Mouse (Mus musculus) CD4-positive, CD25-positive, alpha-beta regulatory T cell, adult 4 months (primary cell): ENCODE data around the gene Duoxa2. TPM values are rescaled to one million over a fixed set of nuclear protein-coding genes. Genes with fewer than 3 reads are reported as not detected.
"Not testable (repeated sequence)": the region's sequence is repeated elsewhere in the genome, so short reads cannot be mapped to it uniquely, and the experiment has no call there.

Experiments used
- ATAC-seq: one replicate; pipeline ENCODE4 v1.8.0; 2017
- polyA plus RNA-seq, 2 experiments: library from polyadenylated mRNA; unstranded; fragments of 100-300 nt; shearing (Covaris generic); gene quantifications; one replicate each; pipeline ENCODE4 v1.2.1; 2017

The Duoxa2 gene
- polyA plus RNA-seq, 2 experiments from 2014 or later = not detected

- ATAC-seq = no peak
Measured at GRCm38 (mm10) chr2:122309647-122310046, 10.9 kb downstream of the Duoxa2 start.

DNA sequence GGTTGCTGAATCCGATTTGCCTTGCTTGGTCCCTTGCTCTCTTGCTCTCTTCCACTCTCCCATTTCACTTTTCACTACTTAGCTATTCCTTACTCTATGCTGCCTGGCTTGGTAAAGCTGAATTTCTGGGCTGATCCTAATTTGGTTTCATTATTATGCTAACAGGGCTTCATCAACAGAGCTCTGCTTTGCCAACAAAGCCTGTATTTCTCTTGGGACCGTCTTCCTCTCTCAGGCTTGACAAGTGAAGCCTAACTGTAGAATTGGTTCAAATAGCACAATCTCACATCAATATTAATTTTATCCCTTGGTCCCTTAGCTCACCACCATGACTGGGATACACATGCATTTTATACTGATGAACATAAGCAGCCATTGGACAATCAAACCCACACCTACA is 12.9 kb downstream of the Duoxa2 start:
- ATAC-seq = no peak

DNA sequence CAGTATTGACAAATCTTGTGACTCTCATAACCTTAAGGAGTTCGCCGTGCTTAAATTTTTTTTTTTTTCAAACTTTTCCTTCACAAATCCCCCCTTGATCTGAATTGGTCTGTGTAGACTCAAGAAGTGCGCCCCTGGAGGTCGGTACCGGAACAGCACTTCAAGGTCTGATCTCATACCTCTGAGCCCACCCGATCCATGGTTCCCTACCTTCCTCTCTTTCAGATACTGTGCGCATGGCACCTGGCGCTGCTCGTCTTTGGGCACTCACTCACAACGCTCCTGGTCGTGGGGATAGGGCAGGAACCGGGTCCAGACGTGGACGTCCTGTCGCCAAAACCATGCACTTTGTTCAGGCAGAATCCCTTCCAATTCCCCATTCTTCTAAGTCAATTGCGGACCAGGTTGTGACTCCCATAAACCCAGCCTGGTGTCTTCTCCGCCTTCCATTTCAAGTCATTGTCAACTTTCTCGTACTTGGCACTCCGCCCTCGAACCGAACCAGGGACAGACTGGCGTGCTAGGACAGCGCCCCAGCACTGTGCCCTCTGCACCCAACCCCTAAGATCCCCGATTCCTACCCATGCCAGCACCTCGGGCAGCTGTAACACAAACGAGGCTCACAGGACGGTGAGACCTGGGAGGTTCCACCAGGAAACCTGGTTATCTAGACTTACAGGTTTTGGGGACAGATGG is 14.2 kb downstream of the Duoxa2 start:
- peak; percentile 73 for ATAC-seq

DNA sequence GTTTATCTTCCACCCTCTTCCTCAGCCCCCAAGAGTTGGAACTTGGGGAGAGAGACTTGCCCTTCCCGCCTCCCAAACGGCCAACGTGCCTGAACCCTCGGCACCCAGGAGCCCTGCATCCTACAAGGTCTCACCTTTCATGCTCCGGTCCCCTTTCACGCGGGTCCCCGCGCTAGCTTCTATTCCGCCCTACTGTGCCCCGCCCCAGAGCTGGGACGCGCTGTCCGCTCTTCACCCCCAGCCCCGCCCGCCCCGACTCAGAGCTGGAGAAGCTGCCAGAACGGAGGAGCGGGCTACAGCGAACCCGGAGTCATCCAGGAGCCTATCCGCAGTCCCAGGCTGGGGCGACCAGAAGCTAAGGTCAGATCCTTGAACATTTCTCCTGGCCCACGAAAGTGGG is 14.8 kb downstream of the Duoxa2 start, which contains the start of gene Duoxa1:
TSS of gene Duoxa1 (minus strand) at position 195 of the 400 bp plus-strand sequence.
- no peak for ATAC-seq

DNA sequence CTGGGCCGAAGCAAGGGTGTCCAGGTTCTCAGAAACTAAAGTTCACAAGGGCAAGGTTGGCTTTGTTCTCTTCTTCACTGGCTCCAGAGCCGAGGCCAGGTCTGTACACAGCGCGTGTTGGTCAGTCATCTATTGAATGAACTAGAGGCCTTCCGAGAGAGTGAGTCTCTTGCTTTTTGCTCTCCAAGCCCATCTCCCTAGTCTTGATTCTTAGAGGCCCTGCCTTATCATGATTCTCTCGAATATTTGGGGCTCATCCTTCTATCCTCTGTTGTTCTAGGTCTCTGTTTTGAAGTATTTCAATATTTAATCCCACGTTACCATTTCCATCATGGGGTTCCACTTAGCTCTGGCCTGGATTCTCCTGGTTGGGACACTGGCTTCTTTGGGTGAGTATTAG is 16.7 kb downstream of the Duoxa2 start, which contains the start of gene Duox1:
TSS of gene Duox1 (plus strand) at position 301 of the 400 bp plus-strand sequence.
- ATAC-seq = no peak

DNA sequence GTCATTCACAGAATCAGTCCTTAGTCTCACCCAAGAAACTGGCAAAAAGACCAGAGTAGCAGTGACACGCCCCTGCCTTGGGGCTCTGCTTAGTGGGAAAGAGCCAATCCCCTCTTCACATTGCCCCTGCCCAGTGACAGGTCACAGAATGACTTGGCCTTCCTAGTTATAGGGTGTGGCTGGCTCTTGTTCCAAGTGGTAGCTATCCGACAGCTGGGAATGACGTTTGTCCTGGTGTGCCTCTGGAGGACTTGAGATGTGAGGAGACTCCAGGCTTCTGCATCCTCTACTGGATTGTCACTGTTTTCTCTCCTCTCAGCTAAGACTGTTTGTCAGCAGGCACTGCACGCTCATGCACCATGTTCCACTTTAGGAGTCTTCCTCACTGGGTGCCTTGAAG is 18.7 kb downstream of the Duoxa2 start:
- ATAC-seq = no peak

GRCm38 (mm10) chr2:122323960-122324359 is 25.3 kb downstream of the Duoxa2 start:
- ATAC-seq = no peak

DNA sequence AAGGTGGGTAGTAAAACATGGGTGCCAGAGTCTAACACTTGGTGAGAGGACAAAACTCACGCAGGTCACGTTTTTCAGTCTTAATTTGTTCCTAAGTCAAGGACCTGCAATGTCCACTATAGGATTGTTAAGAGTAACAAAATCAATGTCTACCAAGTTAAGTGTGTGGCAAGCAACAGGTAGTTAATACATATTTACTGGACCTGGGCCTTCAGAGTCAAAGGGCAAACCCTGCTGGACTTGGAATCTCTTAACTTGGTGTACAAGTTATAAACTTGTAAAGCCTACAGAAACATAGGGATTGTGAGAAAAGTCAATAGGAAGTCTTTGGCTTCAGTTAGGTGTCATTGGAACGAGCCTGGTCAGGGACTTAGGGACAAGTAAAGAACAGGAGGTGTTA is 25.9 kb downstream of the Duoxa2 start:
- no peak for ATAC-seq

- ATAC-seq = no peak
Measured at GRCm38 (mm10) chr2:122325361-122325760, 26.7 kb downstream of the Duoxa2 start.

- ATAC-seq = no peak
Measured at GRCm38 (mm10) chr2:122327986-122328385, 29.3 kb downstream of the Duoxa2 start.

DNA sequence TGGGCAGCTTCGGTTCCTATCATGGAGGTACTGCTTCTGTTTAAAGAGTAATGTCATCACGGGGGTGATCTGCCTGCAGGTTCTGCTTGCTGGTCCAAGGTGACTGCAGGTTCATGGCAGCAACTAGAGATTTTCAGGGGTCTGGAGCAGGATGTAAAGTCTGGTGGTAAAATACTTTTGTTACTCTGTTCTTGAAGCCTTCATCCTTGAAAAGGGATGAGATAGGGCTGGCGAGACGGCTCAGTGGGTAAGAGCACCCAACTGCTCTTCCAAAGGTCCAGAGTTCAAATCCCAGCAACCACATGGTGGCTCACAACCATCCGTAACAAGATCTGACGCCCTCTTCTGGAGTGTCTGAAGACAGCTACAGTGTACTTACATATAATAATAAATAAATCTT is 31.6 kb downstream of the Duoxa2 start:
- not testable (repeated sequence) for ATAC-seq

DNA sequence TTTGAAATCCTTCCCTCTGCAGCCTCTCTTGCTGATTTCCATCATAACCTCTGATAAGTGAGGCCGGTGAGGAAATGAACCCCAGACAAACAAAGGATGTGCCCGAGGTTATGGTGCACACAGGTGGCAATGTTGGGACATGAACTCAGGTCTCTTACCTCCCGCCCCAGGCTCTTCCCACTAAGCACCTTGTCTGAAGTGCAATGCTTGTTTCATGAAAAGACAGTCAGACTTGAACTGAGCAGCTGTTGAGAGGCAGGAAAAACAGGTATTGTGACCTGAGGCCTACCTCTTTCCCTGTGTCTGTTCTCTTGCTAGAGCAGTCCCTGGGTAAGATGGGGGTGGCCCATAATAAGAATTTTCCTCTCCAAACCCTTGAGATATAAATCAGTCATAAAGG is 33.5 kb downstream of the Duoxa2 start:
- ATAC-seq = no peak

DNA sequence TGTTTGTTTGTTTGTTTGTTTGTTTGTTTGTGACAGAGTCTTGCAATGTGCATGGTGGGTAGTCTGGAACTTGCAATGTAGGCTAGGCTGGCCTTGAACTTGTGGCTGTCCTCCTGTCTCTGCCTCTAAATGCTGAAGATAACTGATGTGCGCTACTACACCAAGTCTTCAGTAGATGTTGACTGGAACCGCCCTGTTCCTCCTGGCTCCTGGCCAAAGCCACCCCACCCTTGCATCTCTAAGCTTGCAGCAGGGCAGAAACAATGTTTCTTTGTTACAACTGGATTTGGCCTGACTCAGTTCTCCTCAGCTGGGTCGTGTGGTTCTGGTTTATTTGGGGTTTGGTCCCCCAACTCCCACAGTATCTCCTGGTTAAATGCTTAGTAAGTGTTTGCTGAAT is 35.5 kb downstream of the Duoxa2 start:
- ATAC-seq = no peak

DNA sequence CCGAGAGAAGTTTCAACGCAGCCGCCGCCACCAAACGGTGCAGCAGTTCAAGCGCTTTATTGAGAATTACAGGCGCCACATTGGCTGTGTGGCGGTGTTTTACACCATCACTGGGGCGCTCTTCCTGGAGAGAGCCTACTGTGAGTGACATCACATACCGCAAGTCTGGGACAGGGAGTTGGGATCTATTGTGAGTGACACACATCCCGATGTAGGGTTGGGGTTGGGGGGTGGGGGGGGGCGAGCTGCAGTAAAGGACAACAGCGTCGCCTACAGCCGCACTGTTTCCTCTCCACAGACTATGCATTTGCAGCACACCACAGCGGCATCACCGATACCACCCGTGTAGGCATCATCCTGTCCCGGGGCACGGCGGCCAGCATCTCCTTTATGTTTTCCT is 38.6 kb downstream of the Duoxa2 start:
- no peak for ATAC-seq

DNA sequence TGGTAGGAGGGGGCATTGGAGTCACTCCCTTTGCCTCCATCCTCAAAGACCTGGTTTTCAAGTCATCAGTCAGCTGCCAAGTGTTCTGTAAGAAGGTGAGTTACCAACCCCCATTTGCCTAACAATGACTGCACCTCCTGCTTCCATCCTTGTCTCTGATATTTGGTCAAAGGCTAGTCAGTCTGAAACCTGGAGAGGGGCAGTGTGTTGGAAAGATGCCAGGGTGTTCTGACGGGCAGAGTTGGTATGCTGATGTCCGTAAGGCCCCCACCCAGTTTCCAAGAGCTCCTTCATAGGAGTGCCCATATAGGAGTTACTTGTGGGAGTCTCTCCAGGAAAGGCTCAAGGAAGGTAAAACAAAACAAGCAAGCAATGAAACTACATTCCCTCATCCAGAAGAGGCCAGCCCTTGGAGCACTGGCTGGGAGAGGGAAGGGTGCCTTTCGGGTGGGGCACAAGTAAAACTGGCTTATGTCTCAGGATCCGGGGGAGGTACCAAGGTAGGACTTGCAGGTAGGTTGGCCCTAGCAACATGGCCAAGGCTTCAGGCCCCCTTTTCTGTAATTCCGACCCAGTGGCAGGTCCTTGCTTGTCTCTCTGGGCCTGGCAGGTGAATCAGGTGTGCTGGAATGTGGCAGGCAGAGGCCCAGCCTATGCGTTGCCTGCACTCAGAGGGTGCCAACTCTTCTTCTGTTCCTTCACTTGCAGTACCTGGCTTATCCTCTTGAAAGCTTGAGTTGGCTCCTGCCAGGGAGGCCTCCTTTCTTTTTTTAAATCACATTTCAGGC is 46.6 kb downstream of the Duoxa2 start:
- no peak for ATAC-seq

DNA sequence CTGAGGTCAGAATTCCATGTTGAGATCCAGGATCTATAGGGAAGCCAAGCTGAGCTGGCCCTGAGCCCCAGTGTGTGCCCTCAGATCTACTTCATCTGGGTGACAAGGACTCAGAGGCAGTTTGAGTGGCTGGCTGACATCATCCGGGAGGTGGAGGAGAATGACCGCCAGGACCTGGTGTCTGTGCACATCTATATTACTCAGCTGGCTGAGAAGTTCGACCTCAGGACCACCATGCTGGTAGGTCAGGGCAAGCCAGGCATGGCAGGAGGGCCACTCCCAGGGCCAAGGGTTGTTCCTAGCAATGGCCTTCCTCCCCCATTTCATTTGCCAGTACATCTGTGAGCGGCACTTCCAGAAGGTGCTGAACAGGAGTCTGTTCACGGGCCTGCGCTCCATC is 47.5 kb downstream of the Duoxa2 start:
- ATAC-seq = not testable (repeated sequence)

- ATAC-seq = no peak
Measured at GRCm38 (mm10) chr2:122347257-122347656, 48.6 kb downstream of the Duoxa2 start.

DNA sequence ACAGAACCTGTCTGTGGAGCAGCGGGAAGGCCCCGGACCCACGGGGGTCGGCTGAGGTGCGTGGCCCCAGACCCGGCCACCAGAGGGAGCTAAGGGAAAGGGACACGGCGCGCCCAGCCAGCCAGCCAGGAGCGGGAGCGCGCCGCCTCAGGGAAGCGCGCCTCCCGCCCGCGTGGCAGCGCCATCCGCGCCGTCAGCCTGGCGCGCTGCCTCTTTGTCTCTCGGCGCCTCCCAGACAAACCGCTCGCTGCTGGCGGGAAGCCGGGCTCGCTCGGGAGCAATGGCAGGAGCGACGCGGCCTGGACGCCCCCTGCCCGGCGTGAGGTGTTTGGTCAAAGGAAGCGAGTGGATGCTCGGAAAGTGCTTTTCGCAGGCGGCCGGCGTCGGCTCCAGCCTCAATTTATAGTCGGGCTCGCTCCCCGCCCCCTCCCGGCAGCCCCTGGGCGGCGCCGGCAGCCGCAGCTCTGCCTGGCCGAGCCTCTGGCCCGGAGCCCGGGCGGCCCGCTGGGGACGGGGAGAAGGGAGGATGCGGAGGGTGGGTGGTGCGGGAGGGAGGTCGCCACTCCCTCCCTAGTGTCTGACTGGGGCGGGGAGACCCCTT is 49.9 kb downstream of the Duoxa2 start:
- peak; percentile 92 for ATAC-seq

- peak; percentile 7 for ATAC-seq
Measured at GRCm38 (mm10) chr2:122349136-122349785, 50.6 kb downstream of the Duoxa2 start.

DNA sequence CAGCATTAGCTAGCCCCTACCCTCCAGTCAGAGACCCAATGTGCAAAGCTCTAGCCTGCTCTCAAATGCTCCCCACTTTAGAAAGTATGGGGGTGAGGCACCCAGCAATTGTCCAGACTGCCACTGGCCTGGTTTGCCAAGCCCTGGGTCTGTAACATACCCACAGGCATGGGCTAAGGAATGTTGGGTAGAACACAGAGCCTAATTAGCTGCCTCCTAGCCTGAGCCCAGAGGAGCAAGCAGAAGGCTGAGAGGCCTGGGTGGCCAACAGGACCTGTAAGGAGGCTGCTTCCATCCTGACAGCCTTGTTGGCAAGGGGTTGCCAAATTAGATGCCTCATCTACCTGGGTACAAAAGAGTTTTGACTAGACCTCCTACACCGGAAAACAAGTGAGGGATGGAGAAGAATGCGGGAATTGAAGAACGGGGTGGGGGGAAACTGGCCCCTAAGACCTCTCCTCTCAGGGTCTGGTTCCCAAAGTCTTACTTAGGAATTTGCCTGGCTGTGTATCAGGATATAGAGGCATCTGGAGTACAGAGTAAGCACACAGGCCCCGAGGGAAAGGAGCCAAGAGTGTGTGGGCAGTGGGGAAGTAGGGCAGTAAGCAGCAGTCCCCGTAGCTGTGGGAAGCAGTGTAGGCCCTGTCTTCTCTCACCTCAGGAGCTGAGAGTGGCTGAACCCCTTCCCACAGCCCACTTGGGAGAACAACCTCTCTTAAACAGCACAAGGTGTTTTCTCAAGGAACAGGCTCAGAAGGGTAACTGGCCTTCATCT is 52.6 kb downstream of the Duoxa2 start:
- ATAC-seq = no peak

DNA sequence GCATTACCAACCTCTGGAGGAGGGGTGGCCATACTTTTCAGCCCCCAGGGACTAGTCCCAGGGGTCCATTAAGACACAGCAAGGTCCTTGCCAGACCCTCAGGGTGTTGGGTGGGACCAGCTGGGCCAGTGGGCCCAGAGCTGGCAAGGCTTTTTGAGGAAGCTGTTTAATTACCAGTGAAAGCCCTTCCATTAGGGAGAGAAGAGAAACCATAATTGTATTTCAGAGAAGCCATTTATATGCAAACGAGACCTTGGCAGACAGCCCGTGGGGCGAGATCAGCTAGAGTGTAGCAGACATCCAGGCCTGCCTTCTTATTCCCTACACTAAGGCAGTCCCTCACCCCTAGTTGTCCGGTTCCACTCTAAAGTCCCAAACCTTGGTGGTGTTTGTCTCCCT is 53.2 kb downstream of the Duoxa2 start:
- ATAC-seq = no peak
